Mouse (Mus musculus): Measurements from ENCODE around the gene Cacna1d. TPM values are rescaled to one million over a fixed set of nuclear protein-coding genes. Genes with fewer than 3 reads are reported as not detected.
A peak's percentile ranks its signal among the peaks of the same experiment; 100 is the strongest.

Gene Cacna1d
- polyA plus RNA-seq, 1 experiment from 2014 or later = 10.5 TPM

- H3K9ac ChIP-seq = no peak overlapping the region
- 82% methylated on average over 5 of the region's 5 CpGs for WGBS
- peaks cover 6% of the 10 kb centered on the region; the same call in 1 of the 2 replicates for H3K4me1 ChIP-seq (ENCODE audit: insufficient read depth)
- H3K9me3 ChIP-seq (ENCODE audit: low read depth, low read length) = no peaks in the 10 kb centered on the region
- H3K27ac ChIP-seq (ENCODE audit: low read depth) = no peak overlapping the region
- no peaks in the 10 kb centered on the region for H3K27me3 ChIP-seq (ENCODE audit: insufficient read depth, low read length)
- DNase-seq (no peak), ATAC-seq (ENCODE audit: insufficient read depth) (no peak)
- H3K4me3 ChIP-seq (ENCODE audit: low read depth, low read length) = no peak overlapping the region
- H3K36me3 ChIP-seq (ENCODE audit: insufficient read depth) = no peaks in the 10 kb centered on the region
- no peak for TF ChIP-seq CTCF (IDR thresholded peaks at IDR 0.05; ENCODE audit: low read depth)
- no peak overlapping the region for H3K4me2 ChIP-seq
Measured at GRCm38 (mm10) chr14:30324994-30325393, 166.3 kb downstream of the Cacna1d start.

GRCm38 (mm10) chr14:30318715-30319437, 172.4 kb downstream of the Cacna1d start:
- TF ChIP-seq CTCF (IDR thresholded peaks at IDR 0.05; ENCODE audit: low read depth) = no peak
- WGBS = 83% methylated on average over 9 of the region's 9 CpGs
- DNase-seq (no peak), ATAC-seq (ENCODE audit: insufficient read depth) (no peak)
- H3K4me1 ChIP-seq (ENCODE audit: insufficient read depth) = no peaks in the 10 kb centered on the region
- H3K9me3 ChIP-seq (ENCODE audit: low read depth, low read length) = no peaks in the 10 kb centered on the region
- no peak overlapping the region for H3K9ac ChIP-seq
- no peak overlapping the region for H3K27ac ChIP-seq (ENCODE audit: low read depth)
- H3K27me3 ChIP-seq (ENCODE audit: insufficient read depth, low read length) = no peaks in the 10 kb centered on the region
- no peaks in the 10 kb centered on the region for H3K36me3 ChIP-seq (ENCODE audit: insufficient read depth)
- H3K4me3 ChIP-seq (ENCODE audit: low read depth, low read length) = no peak overlapping the region
- no peak overlapping the region for H3K4me2 ChIP-seq

GRCm38 (mm10) chr14:30318293-30318692, 173.0 kb downstream of the Cacna1d start:
- 87% methylated on average over 12 of the region's 12 CpGs for WGBS
- Histone ChIP-seq H3K27ac (ENCODE audit: low read depth) (no peak overlapping the region), H3K9ac (no peak overlapping the region), H3K4me3 (ENCODE audit: low read depth, low read length) (no peak overlapping the region), H3K4me2 (no peak overlapping the region), H3K4me1 (ENCODE audit: insufficient read depth) (no peaks in the 10 kb centered on the region), H3K9me3 (ENCODE audit: low read depth, low read length) (no peaks in the 10 kb centered on the region), H3K27me3 (ENCODE audit: insufficient read depth, low read length) (no peaks in the 10 kb centered on the region), H3K36me3 (ENCODE audit: insufficient read depth) (no peaks in the 10 kb centered on the region)
- TF ChIP-seq CTCF (IDR thresholded peaks at IDR 0.05; ENCODE audit: low read depth) = no peak
- ATAC-seq (ENCODE audit: insufficient read depth) = no peak
- no peak for DNase-seq

GRCm38 (mm10) chr14:30317616-30318015, 173.6 kb downstream of the Cacna1d start:
- Histone ChIP-seq H3K9me3 (ENCODE audit: low read depth, low read length) (no peaks in the 10 kb centered on the region), H3K9ac (no peak overlapping the region), H3K36me3 (ENCODE audit: insufficient read depth) (no peaks in the 10 kb centered on the region), H3K27me3 (ENCODE audit: insufficient read depth, low read length) (no peaks in the 10 kb centered on the region), H3K4me3 (ENCODE audit: low read depth, low read length) (no peak overlapping the region), H3K4me2 (no peak overlapping the region), H3K27ac (ENCODE audit: low read depth) (no peak overlapping the region), H3K4me1 (ENCODE audit: insufficient read depth) (no peaks in the 10 kb centered on the region)
- DNase-seq (no peak), ATAC-seq (ENCODE audit: insufficient read depth) (no peak)
- WGBS = 69% methylated on average over 10 of the region's 10 CpGs
- TF ChIP-seq CTCF (IDR thresholded peaks at IDR 0.05; ENCODE audit: low read depth) = no peak

GRCm38 (mm10) chr14:30311206-30311889, 179.9 kb downstream of the Cacna1d start:
- H3K27me3 ChIP-seq (ENCODE audit: insufficient read depth, low read length) = no peaks in the 10 kb centered on the region
- no peaks in the 10 kb centered on the region for H3K9me3 ChIP-seq (ENCODE audit: low read depth, low read length)
- H3K4me2 ChIP-seq = no peak overlapping the region
- no peak overlapping the region for H3K27ac ChIP-seq (ENCODE audit: low read depth)
- ATAC-seq (ENCODE audit: insufficient read depth) = no peak
- peak; percentile 48 for DNase-seq
- TF ChIP-seq CTCF (IDR thresholded peaks at IDR 0.05; ENCODE audit: low read depth) = no peak
- H3K36me3 ChIP-seq (ENCODE audit: insufficient read depth) = no peaks in the 10 kb centered on the region
- 0 out of 2 replicates have a peak, but pooled peaks cover 3% of the 10 kb centered on the region for H3K4me1 ChIP-seq (ENCODE audit: insufficient read depth)
- H3K9ac ChIP-seq = no peak overlapping the region
- 37% methylated on average over 13 of the region's 13 CpGs for WGBS
- no peak overlapping the region for H3K4me3 ChIP-seq (ENCODE audit: low read depth, low read length)

- WGBS = 83% methylated on average over 10 of the region's 10 CpGs
- no peaks in the 10 kb centered on the region for H3K27me3 ChIP-seq (ENCODE audit: insufficient read depth, low read length)
- no peak for TF ChIP-seq CTCF (IDR thresholded peaks at IDR 0.05; ENCODE audit: low read depth)
- H3K4me1 ChIP-seq (ENCODE audit: insufficient read depth) = 0 out of 2 replicates have a peak, but pooled peaks cover 3% of the 10 kb centered on the region
- DNase-seq (no peak), ATAC-seq (ENCODE audit: insufficient read depth) (no peak)
- no peak overlapping the region for H3K27ac ChIP-seq (ENCODE audit: low read depth)
- no peaks in the 10 kb centered on the region for H3K36me3 ChIP-seq (ENCODE audit: insufficient read depth)
- H3K4me3 ChIP-seq (ENCODE audit: low read depth, low read length) = no peak overlapping the region
- H3K9ac ChIP-seq = no peak overlapping the region
- H3K4me2 ChIP-seq = no peak overlapping the region
- H3K9me3 ChIP-seq (ENCODE audit: low read depth, low read length) = no peaks in the 10 kb centered on the region
Measured at GRCm38 (mm10) chr14:30310236-30310635, 181.0 kb downstream of the Cacna1d start.

- no peaks in the 10 kb centered on the region for H3K36me3 ChIP-seq (ENCODE audit: insufficient read depth)
- H3K9ac ChIP-seq = no peak overlapping the region
- H3K9me3 ChIP-seq (ENCODE audit: low read depth, low read length) = no peaks in the 10 kb centered on the region
- no peak for DNase-seq
- H3K4me2 ChIP-seq = no peak overlapping the region
- no peak overlapping the region for H3K27ac ChIP-seq (ENCODE audit: low read depth)
- H3K4me1 ChIP-seq (ENCODE audit: insufficient read depth) = 0 out of 2 replicates have a peak, but pooled peaks cover 3% of the 10 kb centered on the region
- no peaks in the 10 kb centered on the region for H3K27me3 ChIP-seq (ENCODE audit: insufficient read depth, low read length)
- 81% methylated on average over 6 of the region's 6 CpGs for WGBS
- no peak overlapping the region for H3K4me3 ChIP-seq (ENCODE audit: low read depth, low read length)
- no peak for ATAC-seq (ENCODE audit: insufficient read depth)
- no peak for TF ChIP-seq CTCF (IDR thresholded peaks at IDR 0.05; ENCODE audit: low read depth)
Measured at GRCm38 (mm10) chr14:30306221-30306620, 185.0 kb downstream of the Cacna1d start.
